Mouse (Mus musculus) hindbrain, embryonic 12.5 days (tissue): ENCODE results near the gene Sap18. TPM values are rescaled to one million over a fixed set of nuclear protein-coding genes. Genes with fewer than 3 reads are reported as not detected.
"Not testable (repeated sequence)": the region's sequence is repeated elsewhere in the genome, so short reads cannot be mapped to it uniquely, and the experiment has no call there.

Experiments used
- ATAC-seq: fragments of 200-750 bp; cut with Nextera tagmentation; 2 replicates; pipeline ENCODE4 v1.8.0; 2017; ENCODE audit warnings: moderate TSS enrichment; ENCODE audit not compliant: low FRiP score
- H3K27ac ChIP-seq: fragments of 300-500 bp; sonication (generic); 2 replicates; pipeline ENCODE4 v1.5.1; 2016; ENCODE audit warnings: mild to moderate bottlenecking
- H3K27me3 ChIP-seq: fragments of 300-500 bp; sonication (generic); 2 replicates; pipeline ENCODE4 v1.6.1; 2016; ENCODE audit warnings: mild to moderate bottlenecking
- H3K36me3 ChIP-seq: fragments of 300-500 bp; sonication (generic); 2 replicates; pipeline ENCODE4 v1.6.1; 2016; ENCODE audit warnings: mild to moderate bottlenecking
- H3K4me1 ChIP-seq: fragments of 300-500 bp; sonication (generic); 2 replicates; pipeline ENCODE4 v1.6.1; 2016
- H3K4me2 ChIP-seq: fragments of 300-500 bp; sonication (generic); replicated peaks from 2 replicates; pipeline ENCODE4 v1.6.1; 2016; ENCODE audit warnings: mild to moderate bottlenecking
- H3K4me3 ChIP-seq: fragments of 300-500 bp; sonication (generic); 2 replicates; pipeline ENCODE4 v1.5.1; 2016; ENCODE audit warnings: mild to moderate bottlenecking
- H3K9ac ChIP-seq: fragments of 300-500 bp; sonication (generic); 2 replicates; pipeline ENCODE4 v1.6.1; 2016; ENCODE audit warnings: mild to moderate bottlenecking, moderate library complexity
- H3K9me3 ChIP-seq: fragments of 300-500 bp; sonication (generic); replicated peaks from 2 replicates; pipeline ENCODE4 v1.6.1; 2016; ENCODE audit warnings: mild to moderate bottlenecking
- WGBS: fragments of 180-500 bp; shearing (Covaris S2); methylation state at CpG from one replicate; pipeline ENCODE4 v1.1.7; 2016; 5-methylcytosine and 5-hydroxymethylcytosine counted together
- microRNA-seq: library from miRNA; unstranded; fragments of <30 nt; microRNA quantifications from one replicate; pipeline ENCODE4, GENCODE M21; 2017
- polyA plus RNA-seq: library from polyadenylated mRNA; unstranded; fragments of >200 nt; fragmentation: Nextera tagmentation; extraction: Ambion mirVana; gene quantifications from 2 replicates; pipeline ENCODE4 v1.2.1, GENCODE M21; 2016

Sap18 gene
- polyA plus RNA-seq, 1 experiment from 2014 or later = 30.3 TPM

DNA sequence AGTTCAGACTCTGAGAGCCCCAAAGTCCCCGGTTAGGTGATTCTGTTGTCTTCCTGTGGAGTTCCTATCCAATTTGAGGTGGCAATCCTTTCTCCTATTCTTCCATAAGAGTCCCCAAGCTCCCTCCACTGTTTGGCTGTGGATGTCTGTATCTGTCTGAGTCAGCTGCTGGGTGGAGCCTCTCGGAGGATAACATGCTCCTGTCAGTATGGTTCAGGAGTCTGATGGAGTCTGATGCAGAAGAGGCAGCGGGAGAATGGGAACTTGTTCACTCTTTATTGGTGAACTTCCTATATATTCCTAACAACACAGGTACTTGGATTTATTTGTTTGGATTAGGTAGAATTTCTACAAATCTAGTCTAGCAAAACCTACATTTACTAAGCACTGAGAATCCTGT, 46.6 kb downstream of the Sap18 start:
- Histone ChIP-seq H3K9ac (no peak overlapping the region), H3K36me3 (peaks cover 48% of the 10 kb centered on the region), H3K4me3 (no peak overlapping the region), H3K27me3 (no peaks in the 10 kb centered on the region), H3K4me1 (no peaks in the 10 kb centered on the region), H3K27ac (no peak overlapping the region), H3K4me2 (no peak overlapping the region), H3K9me3 (no peaks in the 10 kb centered on the region)
- WGBS = 92% methylated on average over 3 of the region's 3 CpGs
- ATAC-seq = no peak

DNA sequence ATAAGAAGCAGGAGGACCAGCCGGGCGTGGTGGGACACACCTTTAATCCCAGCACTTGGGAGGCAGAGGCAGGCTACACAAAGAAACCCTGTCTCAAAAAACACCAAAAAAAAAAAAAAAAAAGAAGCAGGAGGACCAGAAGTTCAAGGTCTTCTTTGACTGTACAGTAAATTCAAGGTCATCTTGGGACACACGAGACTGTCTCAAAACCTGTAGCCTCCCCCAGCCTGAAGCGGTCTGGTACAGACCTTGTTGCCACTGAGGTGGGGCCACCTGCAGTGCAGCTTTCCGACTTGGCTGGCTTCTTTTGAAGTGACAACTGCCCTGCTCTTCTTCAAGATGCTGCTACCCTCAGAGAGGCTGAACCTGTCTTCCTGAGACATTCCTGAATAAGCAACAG, 50.1 kb downstream of the Sap18 start:
- H3K4me2 ChIP-seq, H3K4me1 ChIP-seq, H3K9ac ChIP-seq, H3K4me3 ChIP-seq, ATAC-seq, H3K27me3 ChIP-seq, H3K9me3 ChIP-seq, H3K27ac ChIP-seq: not testable (repeated sequence)
- peaks cover 40% of the 10 kb centered on the region for H3K36me3 ChIP-seq
- 75% methylated on average over 5 of the region's 5 CpGs for WGBS

- Histone ChIP-seq H3K4me3 (no peak overlapping the region), H3K4me2 (no peak overlapping the region), H3K4me1 (no peaks in the 10 kb centered on the region), H3K9me3 (no peaks in the 10 kb centered on the region), H3K27ac (no peak overlapping the region), H3K27me3 (no peaks in the 10 kb centered on the region), H3K36me3 (peaks cover 45% of the 10 kb centered on the region), H3K9ac (no peak overlapping the region)
- WGBS = 94% methylated on average over 2 of the region's 2 CpGs
- ATAC-seq = no peak
Measured at GRCm38 (mm10) chr14:57848646-57849045, 50.7 kb downstream of the Sap18 start.

DNA sequence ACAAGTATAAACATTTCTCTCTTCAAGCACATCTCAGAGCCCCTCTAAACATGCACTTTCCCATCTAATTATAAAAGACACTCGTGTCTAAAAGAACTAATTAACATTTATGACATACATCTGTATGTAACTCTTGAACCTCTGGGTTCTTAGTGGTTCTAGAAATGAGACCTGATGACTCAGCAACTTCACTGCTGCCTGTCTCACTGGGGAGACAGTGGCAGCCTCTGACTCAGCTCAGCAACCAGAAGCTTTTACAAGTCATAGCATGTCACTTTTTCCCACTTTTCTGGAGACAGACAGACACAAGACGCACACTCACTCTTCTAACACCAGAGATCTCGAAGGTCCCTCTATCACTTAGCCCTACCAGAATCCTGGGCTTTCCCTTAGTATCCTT, 52.4 kb downstream of the Sap18 start:
- H3K4me2 ChIP-seq = no peak overlapping the region
- H3K9me3 ChIP-seq = no peaks in the 10 kb centered on the region
- no peaks in the 10 kb centered on the region for H3K4me1 ChIP-seq
- H3K36me3 ChIP-seq = peaks cover 32% of the 10 kb centered on the region
- no peaks in the 10 kb centered on the region for H3K27me3 ChIP-seq
- WGBS = 89% methylated on average over 3 of the region's 3 CpGs
- ATAC-seq = no peak
- no peak overlapping the region for H3K4me3 ChIP-seq
- H3K27ac ChIP-seq = no peak overlapping the region
- H3K9ac ChIP-seq = no peak overlapping the region

GRCm38 (mm10) chr14:57852961-57853360, 55.0 kb downstream of the Sap18 start:
- no peak overlapping the region for H3K4me2 ChIP-seq
- ATAC-seq = no peak
- H3K27ac ChIP-seq = no peak overlapping the region
- WGBS = 81% methylated on average over 2 of the region's 2 CpGs
- no peaks in the 10 kb centered on the region for H3K9me3 ChIP-seq
- no peak overlapping the region for H3K9ac ChIP-seq
- H3K4me1 ChIP-seq = no peaks in the 10 kb centered on the region
- H3K4me3 ChIP-seq = no peak overlapping the region
- H3K36me3 ChIP-seq = peaks cover 23% of the 10 kb centered on the region
- no peaks in the 10 kb centered on the region for H3K27me3 ChIP-seq

- H3K36me3 ChIP-seq = peaks cover 15% of the 10 kb centered on the region
- not testable (repeated sequence) for H3K9me3 ChIP-seq, ATAC-seq
Measured at GRCm38 (mm10) chr14:57856037-57856436, 58.1 kb downstream of the Sap18 start.

More at GRCm38 (mm10) chr14:57856037-57856436, 58.1 kb downstream of the Sap18 start:
- not testable (repeated sequence) for H3K9ac ChIP-seq, H3K27ac ChIP-seq, H3K4me3 ChIP-seq, H3K4me1 ChIP-seq, H3K4me2 ChIP-seq, H3K27me3 ChIP-seq

Small RNAs within 50 kb of the gene (microRNA-seq; reads per million reads assigned to microRNA genes)
- not detected for gene Mir3077

Other genes starting within 250 kb of the Sap18 start
- 65.6 and 80.2 TPM in 2 replicates for gene Eef1akmt1, start 226.6 kb upstream of the Sap18 start, polyA plus RNA-seq
- gene Xpo4, start 132.8 kb upstream of the Sap18 start, polyA plus RNA-seq = 24.4 and 24.8 TPM in 2 replicates
- gene Gm49361, start 52.1 kb upstream of the Sap18 start, polyA plus RNA-seq = not detected in 2 replicates
- 21.3 and 23.9 TPM in 2 replicates for gene Lats2, start 39.8 kb upstream of the Sap18 start, polyA plus RNA-seq
- 28.5 and 31.7 TPM in 2 replicates for gene Ska3, start 28.0 kb downstream of the Sap18 start, polyA plus RNA-seq
- gene Mrpl57, start 28.1 kb downstream of the Sap18 start, polyA plus RNA-seq = 117 and 127 TPM in 2 replicates
- 67.0 and 71.6 TPM in 2 replicates for gene Zdhhc20, start 92.1 kb downstream of the Sap18 start, polyA plus RNA-seq
- gene Micu2, start 201.1 kb downstream of the Sap18 start, polyA plus RNA-seq = 73.1 and 84.1 TPM in 2 replicates